Mouse (Mus musculus): Measurements from ENCODE around the gene Ntrk2.

DNA sequence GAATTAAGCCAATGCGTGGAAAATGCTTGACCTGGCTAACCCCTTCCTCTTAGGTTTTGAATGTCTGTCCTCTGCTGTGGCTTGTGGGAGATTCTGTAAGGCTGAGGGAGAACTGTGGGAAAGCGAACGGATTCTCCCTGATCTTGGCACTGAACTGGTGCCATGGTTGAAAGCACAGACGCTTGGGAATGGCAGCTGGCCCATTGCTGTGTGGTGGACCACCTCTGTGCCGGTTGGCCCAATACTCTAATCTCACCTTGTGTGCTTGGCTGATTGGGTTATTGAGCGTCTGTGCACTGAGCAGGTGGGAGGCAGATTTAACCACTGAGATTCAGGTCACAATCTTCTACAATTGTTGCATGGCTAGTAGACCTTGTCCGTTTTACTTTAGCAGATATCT is 18.4 kb downstream of the Ntrk2 start:
- TF ChIP-seq CTCF (IDR thresholded peaks at IDR 0.05; ENCODE audit: low read depth, low read length) (no peak), GATA1 (IDR thresholded peaks at IDR 0.05; ENCODE audit: borderline replicate concordance, low read length) (no peak), TAL1 (conservative IDR thresholded peaks at IDR 0.05; ENCODE audit: low read depth, low read length) (no peak), POLR2AphosphoS5 (IDR thresholded peaks at IDR 0.05; ENCODE audit: insufficient replicate concordance, low read depth, low read length) (no peak), GATA2 (IDR thresholded peaks at IDR 0.05; ENCODE audit: borderline replicate concordance, low read depth, low read length) (no peak)
